Mouse (Mus musculus) neural tube, embryonic 13.5 days (tissue): Measurements from ENCODE around the gene Soat2. TPM values are rescaled to one million over a fixed set of nuclear protein-coding genes. Genes with fewer than 3 reads are reported as not detected.

ENCODE experiments used
- ATAC-seq: fragments of 200-750 bp; cut with Nextera tagmentation; 2 replicates; pipeline ENCODE4 v1.8.0; 2017; ENCODE audit warnings: low read depth, mild to moderate bottlenecking, moderate TSS enrichment, moderate library complexity
- H3K27ac ChIP-seq: fragments of 300-500 bp; sonication (generic); replicated peaks from 2 replicates; pipeline ENCODE4 v1.5.1; 2015; ENCODE audit warnings: moderate library complexity, mild to moderate bottlenecking, inconsistent platforms
- H3K27me3 ChIP-seq: fragments of 300-500 bp; sonication (generic); 2 replicates; pipeline ENCODE4 v1.6.1; 2015; ENCODE audit warnings: mild to moderate bottlenecking, inconsistent platforms
- H3K36me3 ChIP-seq: fragments of 300-500 bp; sonication (generic); 2 replicates; pipeline ENCODE4 v1.6.1; 2015; ENCODE audit warnings: mild to moderate bottlenecking, inconsistent platforms
- H3K4me1 ChIP-seq: fragments of 300-500 bp; sonication (generic); replicated peaks from 2 replicates; pipeline ENCODE4 v1.6.1; 2015; ENCODE audit warnings: inconsistent platforms
- H3K4me2 ChIP-seq: fragments of 300-500 bp; sonication (generic); 2 replicates; pipeline ENCODE4 v1.6.1; 2015; ENCODE audit warnings: inconsistent platforms, mild to moderate bottlenecking, moderate library complexity
- H3K4me3 ChIP-seq: fragments of 300-500 bp; sonication (generic); 2 replicates; pipeline ENCODE4 v1.5.1; 2015; ENCODE audit warnings: mild to moderate bottlenecking, inconsistent platforms
- H3K9ac ChIP-seq: fragments of 300-500 bp; sonication (generic); 2 replicates; pipeline ENCODE4 v1.6.1; 2015; ENCODE audit warnings: moderate library complexity, mild to moderate bottlenecking, inconsistent platforms
- H3K9me3 ChIP-seq: fragments of 300-500 bp; sonication (generic); 2 replicates; pipeline ENCODE4 v1.6.1; 2016; ENCODE audit warnings: inconsistent platforms
- WGBS: fragments of 180-500 bp; shearing (Covaris S2); methylation state at CpG from one replicate; pipeline ENCODE4 v1.1.7; 2015; 5-methylcytosine and 5-hydroxymethylcytosine counted together
- polyA plus RNA-seq: library from polyadenylated mRNA; unstranded; fragments of >200 nt; fragmentation: Nextera tagmentation; extraction: Ambion mirVana; gene quantifications from 2 replicates; pipeline ENCODE4 v1.2.1, GENCODE M21; 2015

The Soat2 gene
- 0.11 TPM in 1 of 2 replicates, not detected in the other for polyA plus RNA-seq

- no peak within 1 kb of the TSS for H3K4me3 ChIP-seq
- peaks cover 7% of the 10 kb centered on the region; the same call in 1 of the 2 replicates for H3K4me1 ChIP-seq
- peaks cover 8% of the 10 kb centered on the region for H3K27me3 ChIP-seq
- H3K9me3 ChIP-seq: no peaks in the 10 kb centered on the region
- H3K9ac ChIP-seq: no peak within 1 kb of the TSS
- H3K27ac ChIP-seq: no peak within 1 kb of the TSS
- WGBS: 63% methylated on average over 20 of the region's 20 CpGs
- no peaks in the 10 kb centered on the region for H3K36me3 ChIP-seq
- H3K4me2 ChIP-seq: no peak within 1 kb of the TSS
- no peak for ATAC-seq
These were observed at the start of gene Soat2 for GRCm38 (mm10) chr15:102150301-102151135. Gene Soat2 (plus strand): TSS chr15:102150526.

DNA sequence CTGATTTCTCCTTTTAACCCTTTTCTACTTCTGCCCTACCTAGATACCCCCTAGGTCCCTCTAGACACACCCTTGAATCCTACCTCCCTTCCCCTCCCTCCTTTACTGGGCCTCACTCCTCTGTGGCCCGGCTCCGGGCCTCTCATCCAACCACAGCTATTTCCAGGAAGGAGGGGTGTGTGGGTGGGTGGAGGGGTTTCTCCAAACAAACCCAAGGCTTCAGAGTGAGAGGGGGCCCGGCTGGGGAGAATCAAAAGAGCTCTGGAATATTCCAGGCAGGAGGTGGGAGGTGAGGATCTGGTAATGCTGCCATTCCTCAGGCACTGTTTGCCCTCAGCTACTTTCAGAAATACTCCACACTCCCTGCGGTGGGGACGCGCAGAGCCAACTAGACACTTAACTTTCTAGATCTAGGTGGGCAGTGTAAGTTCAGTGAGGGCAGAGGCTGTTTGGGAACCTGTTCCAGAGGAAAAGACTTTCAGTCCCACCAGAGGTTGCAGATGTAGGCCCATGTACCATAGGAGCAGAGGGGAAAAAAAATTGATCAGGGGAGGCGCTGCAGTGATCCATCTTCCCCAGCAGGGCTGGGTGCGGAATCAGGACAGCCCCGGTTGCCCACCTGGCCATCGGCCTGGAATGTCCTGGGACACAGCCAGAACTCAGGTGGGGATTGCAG is 49.2 kb upstream of the Soat2 start:
- Histone ChIP-seq H3K4me2 (peak overlapping the region; percentile 78), H3K27me3 (peaks cover 62% of the 10 kb centered on the region), H3K9me3 (no peaks in the 10 kb centered on the region), H3K36me3 (peaks cover 23% of the 10 kb centered on the region), H3K4me1 (peaks cover 82% of the 10 kb centered on the region), H3K4me3 (peak overlapping the region; percentile 48), H3K27ac (peak overlapping the region; percentile 84), H3K9ac (peak overlapping the region; percentile 71; the same call in 1 of the 2 replicates)
- 29% methylated on average over 10 of the region's 10 CpGs for WGBS
- no peak for ATAC-seq

DNA sequence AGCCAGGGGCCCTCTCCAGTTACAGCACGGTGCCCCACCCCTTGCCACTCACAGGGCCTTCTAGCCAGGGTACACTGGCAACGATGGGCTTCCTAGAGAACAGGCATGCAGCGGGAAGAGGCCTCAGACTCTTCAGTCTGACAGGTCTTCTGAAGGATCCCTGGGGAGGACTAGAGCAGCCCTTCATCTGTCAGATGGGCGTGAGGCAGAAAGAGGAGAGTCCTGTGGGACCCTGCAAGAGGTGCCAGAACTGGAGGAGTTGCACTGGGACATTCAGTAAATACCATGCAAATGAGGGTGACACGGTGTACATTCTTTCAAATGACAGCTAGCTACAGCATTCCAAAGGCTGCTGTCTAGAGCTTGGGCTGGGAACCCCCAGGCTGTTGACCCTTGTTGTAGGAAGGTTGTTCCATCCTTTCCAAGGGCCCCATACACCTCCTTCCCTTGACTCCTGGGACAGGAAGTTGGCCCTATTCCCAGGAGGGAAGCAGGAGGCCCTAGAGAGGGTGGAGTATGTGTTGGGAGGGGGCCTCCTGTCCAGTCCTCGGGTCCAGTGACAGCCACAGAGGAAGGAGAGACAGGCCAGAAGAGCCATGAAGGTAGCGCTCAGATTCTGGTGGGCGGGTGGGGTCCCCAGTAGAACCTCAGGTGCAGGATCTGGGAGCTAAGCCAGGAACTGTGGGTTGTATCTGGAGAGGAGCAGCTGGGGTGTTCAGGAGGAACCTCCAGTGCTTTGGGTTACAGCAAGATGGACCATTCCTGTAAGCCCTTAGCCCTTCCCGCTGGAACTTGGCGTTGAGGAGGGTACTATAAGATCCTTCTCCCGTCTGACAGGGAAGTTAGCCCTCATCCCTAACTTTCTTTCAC is 48.4 kb upstream of the Soat2 start:
- WGBS: 26% methylated on average over 11 of the region's 11 CpGs
- Histone ChIP-seq H3K9ac (0 out of 2 replicates have a peak overlapping the region, but pooled peaks have one; percentile 68), H3K4me2 (peak overlapping the region; percentile 78), H3K27me3 (peaks cover 69% of the 10 kb centered on the region), H3K27ac (peak overlapping the region; percentile 84), H3K4me1 (peaks cover 90% of the 10 kb centered on the region), H3K4me3 (peak overlapping the region; percentile 48), H3K36me3 (peaks cover 16% of the 10 kb centered on the region), H3K9me3 (no peaks in the 10 kb centered on the region)
- ATAC-seq: no peak

DNA sequence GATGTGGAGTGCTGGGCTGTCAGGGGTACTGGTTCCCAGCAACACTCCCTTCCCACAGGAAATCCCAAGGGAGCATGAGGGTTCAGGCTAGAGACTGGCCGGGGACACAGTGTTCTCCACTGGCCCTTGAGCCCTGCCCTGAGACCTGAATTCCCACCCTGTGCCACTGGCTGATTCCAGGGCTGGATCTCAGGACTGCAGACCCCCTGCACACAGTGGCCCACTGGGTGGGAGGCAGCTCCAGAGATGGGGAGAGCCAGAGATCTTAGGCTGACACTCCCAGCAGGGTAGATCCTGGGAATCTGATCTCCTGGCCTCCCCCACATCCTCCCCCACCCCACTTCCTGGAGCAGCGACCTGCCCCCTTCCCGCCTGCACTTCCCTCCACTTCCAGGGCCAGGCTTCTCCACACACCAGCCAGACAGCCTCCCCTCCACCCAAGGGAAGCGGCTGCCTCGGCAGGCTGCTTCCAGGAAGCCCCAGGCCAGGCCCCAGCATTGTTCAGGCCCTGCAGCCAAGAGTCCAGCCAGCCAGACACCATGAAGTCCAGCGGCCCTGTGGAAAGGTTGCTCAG is 47.7 kb upstream of the Soat2 start:
- Histone ChIP-seq H3K9me3 (no peaks in the 10 kb centered on the region), H3K4me2 (peak overlapping the region; percentile 78), H3K4me1 (peaks cover 91% of the 10 kb centered on the region), H3K27ac (peak overlapping the region; percentile 84), H3K36me3 (peaks cover 9% of the 10 kb centered on the region), H3K27me3 (peaks cover 77% of the 10 kb centered on the region), H3K4me3 (peak overlapping the region; percentile 48), H3K9ac (peak overlapping the region; percentile 68)
- 23% methylated on average over 6 of the region's 6 CpGs for WGBS
- no peak for ATAC-seq

GRCm38 (mm10) chr15:102103371-102103946 is 46.9 kb upstream of the Soat2 start:
- Histone ChIP-seq H3K4me3 (peak overlapping the region; percentile 48), H3K36me3 (peaks cover 4% of the 10 kb centered on the region; the same call in 1 of the 2 replicates), H3K9ac (peak overlapping the region; percentile 68), H3K9me3 (no peaks in the 10 kb centered on the region), H3K4me1 (peaks cover 83% of the 10 kb centered on the region), H3K27ac (peak overlapping the region; percentile 84), H3K27me3 (peaks cover 75% of the 10 kb centered on the region), H3K4me2 (peak overlapping the region; percentile 78)
- 5% methylated on average over 14 of the region's 14 CpGs for WGBS
- ATAC-seq: no peak

GRCm38 (mm10) chr15:102103947-102104555 is 46.3 kb upstream of the Soat2 start:
- Histone ChIP-seq H3K9ac (peak overlapping the region; percentile 68), H3K27ac (peak overlapping the region; percentile 84; the same call in 1 of the 2 replicates)

GRCm38 (mm10) chr15:102105360-102105759 is 45.0 kb upstream of the Soat2 start:
- no peak overlapping the region for H3K4me3 ChIP-seq
- peak overlapping the region; percentile 55; the same call in 1 of the 2 replicates for H3K4me2 ChIP-seq
- H3K27ac ChIP-seq: no peak overlapping the region
- peaks cover 65% of the 10 kb centered on the region for H3K27me3 ChIP-seq
- peaks cover 4% of the 10 kb centered on the region; the same call in 1 of the 2 replicates for H3K36me3 ChIP-seq
- no peaks in the 10 kb centered on the region for H3K9me3 ChIP-seq
- ATAC-seq: no peak
- no peak overlapping the region for H3K9ac ChIP-seq
- WGBS: 46% methylated on average over 5 of the region's 5 CpGs
- peaks cover 77% of the 10 kb centered on the region for H3K4me1 ChIP-seq

More at GRCm38 (mm10) chr15:102103947-102104555, 46.3 kb upstream of the Soat2 start:
- Histone ChIP-seq H3K4me2 (peak overlapping the region; percentile 78), H3K9me3 (no peaks in the 10 kb centered on the region), H3K27me3 (peaks cover 69% of the 10 kb centered on the region), H3K4me3 (peak overlapping the region; percentile 48), H3K36me3 (peaks cover 4% of the 10 kb centered on the region; the same call in 1 of the 2 replicates), H3K4me1 (peaks cover 84% of the 10 kb centered on the region)
- 28% methylated on average over 12 of the region's 12 CpGs for WGBS
- no peak for ATAC-seq

DNA sequence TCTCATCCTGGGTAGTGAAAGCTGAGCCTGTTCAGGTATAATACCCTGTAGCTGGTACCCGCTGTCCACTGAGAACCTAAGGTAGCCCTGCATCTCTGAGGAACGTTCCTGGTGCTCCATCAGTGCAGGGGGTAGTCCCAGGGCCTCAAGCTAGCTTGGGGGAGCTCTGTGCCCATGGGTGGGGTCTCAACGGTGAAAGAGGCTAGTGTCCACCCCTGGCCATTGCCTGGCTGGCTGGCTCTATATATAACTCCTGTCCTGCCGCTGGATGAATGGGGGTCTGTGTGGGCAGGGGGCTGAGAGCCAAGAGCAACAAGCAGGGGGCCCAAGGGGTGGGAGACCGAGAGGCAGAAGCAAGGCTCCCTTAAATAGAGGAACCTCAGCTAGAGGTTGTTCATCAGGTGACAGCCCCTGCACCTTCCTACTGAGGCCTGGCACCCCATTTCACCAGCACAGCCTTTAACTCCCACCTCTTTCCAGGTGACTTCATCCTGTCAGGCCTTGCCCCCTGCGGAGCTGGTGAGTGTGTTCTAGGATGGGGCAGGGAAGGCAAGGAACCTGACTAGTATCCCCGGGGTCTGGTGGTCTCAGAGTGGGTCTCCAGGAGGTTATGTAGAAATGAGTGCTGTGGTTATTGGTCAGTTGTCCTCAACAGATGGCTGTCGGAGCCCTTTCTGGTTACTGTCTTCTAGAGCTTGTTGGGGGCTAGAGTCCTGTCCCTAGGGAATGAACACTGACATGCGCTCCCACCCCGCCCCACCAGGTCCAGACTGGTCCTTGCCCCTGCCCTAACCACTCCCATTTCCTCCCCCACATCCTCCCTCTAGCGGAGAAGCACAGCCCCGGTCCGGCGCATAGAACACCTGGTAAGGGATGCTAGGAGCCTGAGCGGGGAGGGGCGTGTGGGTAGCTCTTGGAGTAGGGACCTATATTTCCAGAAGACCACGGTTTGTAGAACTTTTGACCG is 44.3 kb upstream of the Soat2 start:
- Histone ChIP-seq H3K9ac (no peak overlapping the region), H3K27ac (no peak overlapping the region), H3K9me3 (no peaks in the 10 kb centered on the region), H3K4me2 (peak overlapping the region; percentile 55), H3K27me3 (peaks cover 63% of the 10 kb centered on the region), H3K36me3 (peaks cover 4% of the 10 kb centered on the region; the same call in 1 of the 2 replicates), H3K4me1 (peaks cover 70% of the 10 kb centered on the region), H3K4me3 (peak overlapping the region; percentile 27)
- WGBS: 26% methylated on average over 18 of the region's 18 CpGs
- ATAC-seq: no peak

GRCm38 (mm10) chr15:102106754-102107456 is 43.4 kb upstream of the Soat2 start:
- peaks cover 4% of the 10 kb centered on the region; the same call in 1 of the 2 replicates for H3K36me3 ChIP-seq
- H3K9ac ChIP-seq: 0 out of 2 replicates have a peak overlapping the region, but pooled peaks have one; percentile 3
- H3K4me1 ChIP-seq: peaks cover 61% of the 10 kb centered on the region
- WGBS: 7% methylated on average over 38 of the region's 38 CpGs
- no peak for ATAC-seq
- H3K27ac ChIP-seq: no peak overlapping the region
- peak overlapping the region; percentile 27 for H3K4me3 ChIP-seq
- H3K27me3 ChIP-seq: peaks cover 54% of the 10 kb centered on the region
- H3K4me2 ChIP-seq: peak overlapping the region; percentile 55
- no peaks in the 10 kb centered on the region for H3K9me3 ChIP-seq
